Mouse (Mus musculus) hindbrain, postnatal 0 days (tissue): ENCODE measurements around the gene Arhgdib. TPM values are rescaled to one million over a fixed set of nuclear protein-coding genes. Genes with fewer than 3 reads are reported as not detected.

Source experiments
- ATAC-seq: fragments of 200-750 bp; cut with Nextera tagmentation; 2 replicates; pipeline ENCODE4 v1.8.0; 2017; ENCODE audit warnings: mild to moderate bottlenecking, moderate TSS enrichment, moderate library complexity
- DNase-seq: peaks from one replicate; pipeline ENCODE4 v3.0.0-alpha.2; 2015; ENCODE audit warnings: low spot score
- H3K27ac ChIP-seq: fragments of 300-500 bp; sonication (generic); 2 replicates; pipeline ENCODE4 v1.5.1; 2014; ENCODE audit warnings: mild to moderate bottlenecking
- H3K27me3 ChIP-seq: fragments of 300-500 bp; sonication (generic); 2 replicates; pipeline ENCODE4 v1.6.1; 2014; ENCODE audit warnings: low read length, mixed read lengths; ENCODE audit not compliant: insufficient read depth
- H3K36me3 ChIP-seq: fragments of 300-500 bp; sonication (generic); 2 replicates; pipeline ENCODE4 v1.6.1; 2014; ENCODE audit warnings: low read length, mixed read lengths; ENCODE audit not compliant: insufficient read depth
- H3K4me1 ChIP-seq: fragments of 300-500 bp; sonication (generic); 2 replicates; pipeline ENCODE4 v1.6.1; 2014; ENCODE audit warnings: antibody characterized with exemption, low read length, mixed read lengths; ENCODE audit not compliant: insufficient read depth
- H3K4me2 ChIP-seq: fragments of 300-500 bp; sonication (generic); 2 replicates; pipeline ENCODE4 v1.6.1; 2014; ENCODE audit warnings: low read depth, mild to moderate bottlenecking, low read length, moderate library complexity, mixed read lengths
- H3K4me3 ChIP-seq: fragments of 300-500 bp; sonication (generic); 2 replicates; pipeline ENCODE4 v1.5.1; 2014; ENCODE audit warnings: low read length
- H3K9ac ChIP-seq: fragments of 300-500 bp; sonication (generic); replicated peaks from 2 replicates; pipeline ENCODE4 v1.6.1; 2014; ENCODE audit warnings: mild to moderate bottlenecking, low read length, moderate library complexity, mixed read lengths
- H3K9me3 ChIP-seq: fragments of 300-500 bp; sonication (generic); 2 replicates; pipeline ENCODE4 v1.6.1; 2016; ENCODE audit warnings: low read length, mixed read lengths
- CTCF ChIP-seq: IDR thresholded peaks from 2 replicates; pipeline ENCODE4 v1.5.1; 2016; ENCODE audit warnings: antibody characterized with exemption, control low read depth, low read depth
- WGBS: fragments of 180-500 bp; shearing (Covaris S2); extraction: QIAGEN DNeasy Blood & Tissue Kit; methylation state at CpG from one replicate; pipeline ENCODE4 v1.1.7; 2014; 5-methylcytosine and 5-hydroxymethylcytosine counted together
- polyA plus RNA-seq: library from polyadenylated mRNA; unstranded; fragments of >200 nt; fragmentation: Nextera tagmentation; extraction: Ambion mirVana; gene quantifications from 2 replicates; pipeline ENCODE4 v1.2.1, GENCODE M21; 2015
- total RNA-seq: library from RNA; depleted of rRNA; stranded (reverse); fragments of >200 nt; gene quantifications from 2 replicates; pipeline ENCODE4 v1.2.3, GENCODE M21; 2014

Gene Arhgdib
- total and polyA plus RNA-seq, 2 experiments from 2014 or later, result 7.2 to 18.8 TPM

GRCm38 (mm10) chr6:136952930-136953329 lies 11.2 kb upstream of the Arhgdib start:
- Histone ChIP-seq H3K9ac (no peak overlapping the region), H3K27ac (no peak overlapping the region), H3K4me1 (no peaks in the 10 kb centered on the region), H3K4me3 (no peak overlapping the region), H3K9me3 (no peaks in the 10 kb centered on the region), H3K4me2 (no peak overlapping the region), H3K36me3 (no peaks in the 10 kb centered on the region), H3K27me3 (no peaks in the 10 kb centered on the region)
- 93% methylated on average over 9 of the region's 9 CpGs for WGBS
- ATAC-seq (no peak), DNase-seq (no peak)
- no peak for TF ChIP-seq CTCF

GRCm38 (mm10) chr6:136950171-136950570 lies 8.5 kb upstream of the Arhgdib start:
- no peak overlapping the region for H3K9ac ChIP-seq
- no peak overlapping the region for H3K27ac ChIP-seq
- no peak overlapping the region for H3K4me2 ChIP-seq
- H3K36me3 ChIP-seq, result no peaks in the 10 kb centered on the region
- DNase-seq, result no peak
- H3K4me3 ChIP-seq, result no peak overlapping the region
- 98% methylated on average over 2 of the region's 2 CpGs for WGBS
- no peaks in the 10 kb centered on the region for H3K9me3 ChIP-seq
- ATAC-seq, result no peak
- no peaks in the 10 kb centered on the region for H3K27me3 ChIP-seq
- TF ChIP-seq CTCF, result no peak
- H3K4me1 ChIP-seq, result no peaks in the 10 kb centered on the region

GRCm38 (mm10) chr6:136947716-136948115 lies 6.0 kb upstream of the Arhgdib start:
- DNase-seq (no peak), ATAC-seq (no peak)
- TF ChIP-seq CTCF, result no peak
- no peak overlapping the region for H3K4me2 ChIP-seq
- H3K27me3 ChIP-seq, result no peaks in the 10 kb centered on the region
- no peak overlapping the region for H3K27ac ChIP-seq
- no peaks in the 10 kb centered on the region for H3K36me3 ChIP-seq
- no peaks in the 10 kb centered on the region for H3K9me3 ChIP-seq
- H3K9ac ChIP-seq, result no peak overlapping the region
- 38% methylated on average over 4 of the region's 4 CpGs for WGBS
- H3K4me3 ChIP-seq, result no peak overlapping the region
- H3K4me1 ChIP-seq, result no peaks in the 10 kb centered on the region

- no peak for DNase-seq
- Histone ChIP-seq H3K27ac (no peak overlapping the region), H3K36me3 (no peaks in the 10 kb centered on the region), H3K4me3 (no peak overlapping the region), H3K27me3 (no peaks in the 10 kb centered on the region), H3K9me3 (no peaks in the 10 kb centered on the region), H3K9ac (no peak overlapping the region), H3K4me1 (no peaks in the 10 kb centered on the region), H3K4me2 (no peak overlapping the region)
- TF ChIP-seq CTCF, result no peak
- 27% methylated on average over 9 of the region's 9 CpGs for WGBS
- ATAC-seq, result peak; percentile 70; the same call in 1 of the 2 replicates
Observed at GRCm38 (mm10) chr6:136946943-136947342, 5.2 kb upstream of the Arhgdib start.

GRCm38 (mm10) chr6:136946241-136946640 lies 4.5 kb upstream of the Arhgdib start:
- no peaks in the 10 kb centered on the region for H3K4me1 ChIP-seq
- no peaks in the 10 kb centered on the region for H3K9me3 ChIP-seq
- TF ChIP-seq CTCF, result no peak
- H3K4me3 ChIP-seq, result no peak overlapping the region
- H3K27ac ChIP-seq, result no peak overlapping the region
- H3K27me3 ChIP-seq, result no peaks in the 10 kb centered on the region
- H3K9ac ChIP-seq, result no peak overlapping the region
- no peak for DNase-seq
- no peak for ATAC-seq
- H3K4me2 ChIP-seq, result no peak overlapping the region
- H3K36me3 ChIP-seq, result no peaks in the 10 kb centered on the region
- WGBS, result 90% methylated on average over 5 of the region's 5 CpGs

- ATAC-seq (no peak), DNase-seq (no peak)
- no peak overlapping the region for H3K9ac ChIP-seq
- no peaks in the 10 kb centered on the region for H3K4me1 ChIP-seq
- no peaks in the 10 kb centered on the region for H3K36me3 ChIP-seq
- no peak for TF ChIP-seq CTCF
- H3K4me3 ChIP-seq, result no peak overlapping the region
- H3K27ac ChIP-seq, result no peak overlapping the region
- WGBS, result 92% methylated on average over 8 of the region's 8 CpGs
- no peaks in the 10 kb centered on the region for H3K27me3 ChIP-seq
- no peak overlapping the region for H3K4me2 ChIP-seq
- H3K9me3 ChIP-seq, result no peaks in the 10 kb centered on the region
Observed at GRCm38 (mm10) chr6:136944511-136944910, 2.8 kb upstream of the Arhgdib start.

- no peaks in the 10 kb centered on the region for H3K36me3 ChIP-seq
- TF ChIP-seq CTCF, result no peak
- no peaks in the 10 kb centered on the region for H3K4me1 ChIP-seq
- H3K27ac ChIP-seq, result no peak overlapping the region
- DNase-seq (no peak), ATAC-seq (no peak)
- H3K27me3 ChIP-seq, result no peaks in the 10 kb centered on the region
- H3K4me2 ChIP-seq, result no peak overlapping the region
- H3K9ac ChIP-seq, result no peak overlapping the region
- H3K9me3 ChIP-seq, result no peaks in the 10 kb centered on the region
- no peak overlapping the region for H3K4me3 ChIP-seq
Observed at GRCm38 (mm10) chr6:136943392-136943791, 1.7 kb upstream of the Arhgdib start.
